Mouse (Mus musculus) inflammation-experienced regulatory T-cells, adult 16 weeks (primary cell): Measurements from ENCODE around the gene Rap2b. TPM values are rescaled to one million over a fixed set of nuclear protein-coding genes. Genes with fewer than 3 reads are reported as not detected.

Source experiments
- polyA plus RNA-seq: library from polyadenylated mRNA; unstranded; fragments of 100-300 nt; shearing (Covaris generic); gene quantifications from one replicate; pipeline ENCODE4 v1.2.1, GENCODE M21; 2017

The Rap2b gene
- 4.0 TPM for polyA plus RNA-seq

GRCm38 (mm10) chr3:61361338-61361737 is at the start of gene Rap2b:
Gene Rap2b, plus strand, starts transcription at chr3:61361638.

GRCm38 (mm10) chr3:61365779-61366373 is 4.4 kb downstream of the Rap2b start, which contains the start of gene B430305J03Rik:
Gene B430305J03Rik, minus strand, starts transcription at chr3:61365951.

Other genes starting within 250 kb of the Rap2b start
- gene B430305J03Rik, start 4.3 kb downstream of the Rap2b start, polyA plus RNA-seq: not detected